Mouse (Mus musculus) cerebellum, adult 8-10 months (tissue): ENCODE data around the gene Atxn1l.
"Not testable (repeated sequence)": the region's sequence is repeated elsewhere in the genome, so short reads cannot be mapped to it uniquely, and the experiment has no call there.

Experiments
- DNase-seq: peaks from one replicate; pipeline ENCODE4 v3.0.0; 2022

The Atxn1l gene

DNA sequence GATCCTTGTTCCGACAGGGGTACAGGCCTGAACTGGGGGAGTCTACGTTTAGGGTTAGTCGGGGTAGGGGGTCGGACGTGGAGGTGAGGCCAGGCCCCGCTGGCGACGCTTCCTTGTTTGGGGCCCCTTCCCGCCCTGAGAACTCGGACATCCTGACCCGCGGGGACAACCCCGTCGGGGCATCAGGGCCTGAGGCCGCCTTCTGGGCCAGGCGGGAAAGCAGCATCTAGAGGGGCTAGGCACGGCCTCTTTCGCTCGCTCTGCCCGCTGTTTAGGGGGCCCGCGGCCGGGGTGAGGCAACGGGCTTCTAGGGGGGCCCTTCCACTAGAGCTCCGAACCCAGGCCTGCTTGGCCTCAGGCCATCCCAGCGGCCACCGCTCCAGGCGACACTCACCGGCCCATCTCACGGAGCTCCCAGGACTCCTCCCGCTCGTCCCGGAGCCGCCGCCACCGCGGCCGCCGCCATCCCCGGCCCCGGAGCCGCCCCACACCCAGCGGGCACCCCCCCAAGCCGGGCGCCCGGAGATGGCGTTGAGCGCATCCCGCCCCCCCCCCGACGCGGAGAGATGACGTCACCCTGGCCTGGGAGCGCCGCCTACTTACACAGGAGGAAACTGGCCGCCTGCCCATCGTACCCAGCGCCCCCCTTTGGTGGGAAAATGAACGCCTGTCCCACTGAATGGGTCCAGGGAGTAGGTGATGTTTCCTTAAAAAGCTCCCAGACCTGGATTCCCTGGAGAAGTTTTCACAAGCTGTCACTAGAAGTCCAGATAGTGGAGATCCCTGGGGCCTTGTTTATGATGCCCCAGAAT, at the start of gene Atxn1l:
Gene Atxn1l (minus strand): TSS at position 503 of the 812 bp plus-strand sequence.
- DNase-seq, result peak; percentile 88

GRCm38 (mm10) chr8:109780548-109780947, 43.0 kb upstream of the Atxn1l start:
- no peak for DNase-seq

GRCm38 (mm10) chr8:109779431-109780228, 42.1 kb upstream of the Atxn1l start:
- DNase-seq, result no peak

GRCm38 (mm10) chr8:109778993-109779421, 41.5 kb upstream of the Atxn1l start:
- DNase-seq, result peak; percentile 41

- peak; percentile 97 for DNase-seq
Observed at GRCm38 (mm10) chr8:109778280-109778977, 40.9 kb upstream of the Atxn1l start, which contains the start of gene Ap1g1. Ap1g1 (plus strand) TSS chr8:109778554.

DNA sequence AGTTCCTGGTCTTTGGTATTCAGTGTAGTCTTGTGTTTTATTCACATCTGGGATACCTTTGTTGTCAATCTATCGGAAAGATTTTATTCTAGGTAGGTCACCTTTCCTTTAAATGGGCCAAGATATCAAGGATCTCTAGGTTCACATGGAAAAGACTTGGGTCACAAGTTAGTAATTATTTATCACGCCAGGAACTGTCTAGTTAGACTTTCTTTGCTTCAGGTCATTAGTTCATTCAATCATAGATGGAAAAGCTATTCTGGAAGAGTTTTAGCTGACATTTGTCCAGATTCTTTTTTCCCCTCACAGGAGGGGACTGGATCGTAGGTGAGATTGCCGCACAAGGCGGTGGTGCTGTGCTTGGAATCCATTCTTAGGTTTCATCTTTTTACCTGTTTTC, 40.3 kb upstream of the Atxn1l start:
- DNase-seq, result no peak

DNA sequence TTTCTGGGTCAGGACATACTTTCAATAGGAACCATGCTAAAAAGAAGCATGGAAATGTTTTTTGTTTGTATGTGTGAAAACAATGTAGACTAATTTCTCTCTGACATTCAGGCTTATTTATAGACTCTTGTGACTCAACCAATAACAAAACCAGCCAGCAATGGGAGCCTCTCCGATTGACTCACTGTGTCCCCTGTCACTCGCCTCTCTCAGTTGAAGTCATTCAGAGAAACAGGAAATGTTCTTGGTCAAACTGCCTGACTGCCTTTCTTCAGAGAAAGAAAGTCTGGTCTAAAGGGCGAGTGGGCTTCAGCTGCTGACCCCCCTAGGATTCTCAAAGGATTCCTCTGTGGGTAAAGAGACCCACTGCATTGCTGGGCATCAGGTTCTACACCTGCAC, 35.6 kb upstream of the Atxn1l start:
- no peak for DNase-seq

- no peak for DNase-seq
Observed at GRCm38 (mm10) chr8:109766081-109766480, 28.5 kb upstream of the Atxn1l start.

- DNase-seq, result no peak
Observed at GRCm38 (mm10) chr8:109764031-109764430, 26.5 kb upstream of the Atxn1l start.

DNA sequence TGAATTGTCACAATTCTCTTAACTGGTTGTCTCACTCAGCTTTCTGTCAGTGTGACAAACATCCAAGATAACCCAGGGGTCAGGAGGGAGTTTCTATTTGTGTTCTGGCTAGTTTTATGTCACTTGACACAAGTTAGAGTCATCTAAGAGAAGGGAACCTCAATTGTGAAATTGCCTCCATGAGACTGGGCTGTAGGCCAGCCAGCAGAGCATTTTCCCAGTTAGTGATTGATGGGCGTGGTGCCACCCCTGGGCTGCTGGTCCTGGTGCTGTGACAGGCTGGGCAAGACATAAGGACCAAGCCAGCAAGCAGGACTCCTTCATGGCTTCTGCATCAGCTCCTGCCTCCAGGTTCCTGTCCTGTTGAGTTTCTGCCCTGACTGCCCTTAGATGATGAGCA, 22.7 kb upstream of the Atxn1l start:
- no peak for DNase-seq

GRCm38 (mm10) chr8:109759426-109759825, 21.9 kb upstream of the Atxn1l start:
- DNase-seq, result no peak

GRCm38 (mm10) chr8:109756849-109757248, 19.3 kb upstream of the Atxn1l start:
- no peak for DNase-seq

- not testable (repeated sequence) for DNase-seq
Observed at GRCm38 (mm10) chr8:109755554-109755953, 18.0 kb upstream of the Atxn1l start.

- DNase-seq, result no peak
Observed at GRCm38 (mm10) chr8:109754696-109755095, 17.2 kb upstream of the Atxn1l start.

DNA sequence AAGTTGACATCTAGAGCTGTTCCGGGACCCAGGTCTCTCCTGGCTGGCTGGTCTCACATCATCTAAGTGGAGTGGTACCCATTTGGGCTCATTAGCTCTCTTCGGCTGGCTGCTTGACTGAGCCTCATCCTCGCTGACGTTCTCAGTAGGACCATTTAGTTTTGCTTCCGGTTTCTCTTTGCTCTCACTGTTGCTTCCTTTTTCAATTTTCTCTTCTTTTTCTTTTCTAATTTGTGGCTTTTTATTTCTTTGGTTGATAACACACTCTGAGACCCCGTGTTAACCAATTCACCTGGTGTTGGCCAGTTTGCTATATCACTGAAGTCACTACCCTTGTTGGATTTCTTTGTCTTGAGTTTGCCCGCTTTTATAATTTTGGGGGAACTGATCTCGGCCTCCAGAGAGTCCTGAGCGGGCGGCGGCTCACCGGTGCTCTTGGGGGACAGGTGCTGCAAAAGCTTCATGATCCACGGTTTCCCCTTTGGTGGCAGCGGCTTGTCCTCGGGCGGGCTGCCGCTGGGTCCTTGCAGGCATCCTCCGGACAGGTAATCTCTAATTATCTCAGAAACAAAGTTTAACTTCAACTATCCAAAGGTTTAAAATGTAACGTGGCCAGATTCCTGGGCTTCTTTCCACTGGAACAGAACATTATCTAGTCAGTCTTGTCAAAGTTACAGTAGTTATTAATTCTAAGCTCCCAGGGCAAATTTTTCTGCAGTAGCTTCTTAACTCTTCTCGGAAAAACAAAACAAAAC, 14.4 kb upstream of the Atxn1l start:
- no peak for DNase-seq

DNA sequence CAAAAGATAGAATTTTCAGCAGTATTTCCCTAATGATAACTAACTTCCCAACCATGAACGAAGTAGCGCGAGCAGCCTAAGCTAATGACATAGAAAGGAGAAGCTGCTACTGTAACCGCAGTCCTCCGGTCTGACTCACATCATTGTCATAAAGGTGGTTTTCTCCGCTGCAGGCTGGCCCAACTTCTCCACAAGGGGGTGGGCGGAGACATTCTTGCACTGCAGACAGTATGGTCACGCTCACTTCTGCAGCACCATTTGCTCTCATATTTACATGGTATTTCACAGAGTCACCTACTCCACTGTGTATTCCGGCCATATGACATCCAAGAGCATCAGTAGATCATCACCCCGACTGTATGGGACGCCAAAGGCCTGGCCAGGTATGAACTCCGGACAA, 13.2 kb upstream of the Atxn1l start:
- no peak for DNase-seq

GRCm38 (mm10) chr8:109750274-109750673, 12.7 kb upstream of the Atxn1l start:
- DNase-seq, result no peak

- DNase-seq, result no peak
Observed at GRCm38 (mm10) chr8:109747468-109748199, 10.1 kb upstream of the Atxn1l start.

GRCm38 (mm10) chr8:109738049-109738380, 476 bp upstream of the Atxn1l start:
- DNase-seq, result no peak

DNA sequence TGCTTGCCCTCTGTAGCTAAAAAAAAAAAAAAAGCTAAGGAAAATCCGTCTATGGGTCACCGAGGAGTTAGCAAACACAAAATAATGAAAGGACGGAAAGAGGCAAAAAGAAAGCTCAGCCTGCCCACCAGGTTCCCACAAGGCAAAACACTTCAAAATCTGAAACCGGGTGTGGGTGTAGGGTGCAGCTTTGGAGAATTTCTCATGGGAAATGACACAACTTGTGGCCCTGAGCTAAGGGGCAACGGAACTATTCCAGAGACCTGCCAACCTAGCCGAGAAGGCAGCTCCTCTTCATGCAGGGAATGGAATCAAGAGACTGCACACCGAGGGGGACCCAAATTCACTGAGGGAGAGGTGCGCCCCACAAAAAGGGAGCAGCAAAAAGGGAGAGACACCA, 720 bp downstream of the Atxn1l start:
- no peak for DNase-seq

DNA sequence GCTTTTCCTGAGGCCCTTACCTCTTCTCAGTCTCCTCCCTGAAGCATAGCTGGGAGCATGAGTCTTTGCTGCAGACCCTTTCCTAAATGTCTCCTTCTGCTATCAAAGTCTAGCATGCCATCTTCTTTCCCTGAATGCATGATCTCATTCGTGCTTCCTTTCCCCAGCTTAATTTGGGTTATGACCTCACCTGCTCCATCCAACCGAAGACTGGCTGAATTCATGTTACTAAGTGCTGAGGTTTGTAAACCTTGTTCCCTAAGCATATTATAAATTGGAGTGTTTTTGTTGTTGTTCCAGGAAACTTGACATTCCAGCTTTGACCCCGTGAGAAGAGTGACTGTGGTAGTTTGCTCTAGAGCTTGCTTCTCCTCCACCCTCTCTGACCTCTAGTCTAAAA, 3.5 kb downstream of the Atxn1l start:
- DNase-seq, result no peak

GRCm38 (mm10) chr8:109731012-109731411, 6.5 kb downstream of the Atxn1l start:
- no peak for DNase-seq
